Mouse (Mus musculus): Measurements from ENCODE around the gene 1700034J05Rik.

DNA sequence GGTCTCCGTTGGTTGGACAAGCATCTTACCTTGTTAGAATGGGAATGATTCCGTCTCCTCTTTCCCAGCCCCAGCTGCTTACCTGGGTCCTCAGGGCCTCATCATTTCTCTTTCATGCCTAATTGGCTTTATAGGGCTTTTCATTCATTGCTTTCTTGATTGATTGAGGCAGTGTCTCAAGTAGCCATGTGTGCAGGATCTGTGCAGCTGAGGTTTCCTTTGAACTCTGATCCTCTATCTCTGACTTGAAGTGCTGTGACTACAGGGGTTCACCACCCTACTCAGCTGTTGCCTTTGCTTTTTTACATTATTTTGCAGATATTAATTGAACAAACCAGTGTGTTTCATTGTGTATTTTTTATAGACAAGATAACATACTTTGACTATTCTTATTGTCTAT, 25.2 kb downstream of the 1700034J05Rik start:
- TF ChIP-seq CTCF (conservative IDR thresholded peaks at IDR 0.05 in 1 of 2, IDR thresholded peaks at IDR 0.05 in 1 of 2; ENCODE audit: low read depth in 2 of 2, low read length in 2 of 2) (no peak), POLR2A (IDR thresholded peaks at IDR 0.05; ENCODE audit: low read depth, low read length) (no peak), JUND (conservative IDR thresholded peaks at IDR 0.05; ENCODE audit: low read depth, low read length) (no peak), EP300 (IDR thresholded peaks at IDR 0.05; ENCODE audit: low read length) (no peak), MAZ (IDR thresholded peaks at IDR 0.05; ENCODE audit: low read depth, low read length) (no peak), HCFC1 (IDR thresholded peaks at IDR 0.05; ENCODE audit: low read depth, low read length) (no peak), MAX (IDR thresholded peaks at IDR 0.05; ENCODE audit: low read length) (no peak), ELF1 (IDR thresholded peaks at IDR 0.05; ENCODE audit: low read depth, low read length) (no peak), ZNF384 (IDR thresholded peaks at IDR 0.05; ENCODE audit: low read depth, low read length) (no peak), CHD2 (IDR thresholded peaks at IDR 0.05; ENCODE audit: low read length) (no peak), KAT2A (IDR thresholded peaks at IDR 0.05; ENCODE audit: insufficient replicate concordance, low read length) (no peak), CHD1 (IDR thresholded peaks at IDR 0.05; ENCODE audit: low read depth, low read length) (no peak), E2F4 (IDR thresholded peaks at IDR 0.05; ENCODE audit: insufficient replicate concordance, low read depth, low read length) (no peak)

Data from CH12.LX (cell line).